8 mouse cellular contexts compared by ENCODE assay signal in genomic region chr2:119675831-119676230, GRCm38 (mm10). TPM values are rescaled to one million over a fixed set of nuclear protein-coding genes. Genes with fewer than 3 reads are reported as not detected.
DNase-seq lines count a peak whose midpoint lies in the region; ATAC-seq lines count a peak whose summit lies in the region.

No protein-coding gene starts in this region.

- peaks cover 15% of the 10 kb centered on the region for H3K4me1 ChIP-seq in heart, embryonic 10.5 days
- peaks cover 24% of the 10 kb centered on the region for H3K4me1 ChIP-seq in forebrain, embryonic 13.5 days
- H3K4me1 ChIP-seq in liver, embryonic 16.5 days (ENCODE audit: control insufficient read depth, low read depth, low read length): peaks cover 4% of the 10 kb centered on the region; the same call in 1 of the 2 replicates

- intact Hi-C loops in heart, postnatal 36 days (cut with DNase I): no loop called here

- H3K36me3 ChIP-seq in heart, embryonic 10.5 days: peaks cover 3% of the 10 kb centered on the region
- 0 out of 2 replicates have a peak, but pooled peaks cover 3% of the 10 kb centered on the region for H3K36me3 ChIP-seq in forebrain, embryonic 13.5 days (ENCODE audit: poor library complexity, severe bottlenecking)
- H3K36me3 ChIP-seq in liver, embryonic 16.5 days (ENCODE audit: control insufficient read depth, insufficient read depth): peaks cover 2% of the 10 kb centered on the region; the same call in 1 of the 2 replicates

- no peaks in the 10 kb centered on the region for H3K9me3 ChIP-seq in heart, embryonic 10.5 days
- H3K9me3 ChIP-seq in forebrain, embryonic 13.5 days (replicated peaks): no peaks in the 10 kb centered on the region
- H3K9me3 ChIP-seq in liver, embryonic 16.5 days (replicated peaks; ENCODE audit: control insufficient read depth, low read length): no peaks in the 10 kb centered on the region

- peak overlapping the region; percentile 99 for H3K9ac ChIP-seq in forebrain, embryonic 13.5 days
- H3K9ac ChIP-seq in liver, embryonic 16.5 days (ENCODE audit: low read depth, low read length): peak overlapping the region; percentile 94

- no peaks in the 10 kb centered on the region for H3K27me3 ChIP-seq in heart, embryonic 10.5 days (ENCODE audit: insufficient read depth, poor library complexity, severe bottlenecking)
- peaks cover 10% of the 10 kb centered on the region; the same call in 1 of the 2 replicates for H3K27me3 ChIP-seq in forebrain, embryonic 13.5 days
- H3K27me3 ChIP-seq in liver, embryonic 16.5 days (ENCODE audit: control insufficient read depth, insufficient read depth, low read depth, low read length): no peaks in the 10 kb centered on the region

- H3K4me2 ChIP-seq in forebrain, embryonic 13.5 days: peak overlapping the region; percentile 84
- peak overlapping the region; percentile 67 for H3K4me2 ChIP-seq in liver, embryonic 16.5 days (ENCODE audit: low read depth, low read length)

- peak overlapping the region; percentile 86 for H3K4me3 ChIP-seq in heart, embryonic 10.5 days
- H3K4me3 ChIP-seq in forebrain, embryonic 13.5 days: peak overlapping the region; percentile 99
- peak overlapping the region; percentile 97 for H3K4me3 ChIP-seq in liver, embryonic 16.5 days (ENCODE audit: low read depth, low read length)

- no peak for DNase-seq in heart, embryonic 10.5 days (ENCODE audit: low spot score)
- no peak for DNase-seq in heart, postnatal 36 days
- peak; percentile 60 for DNase-seq in CD4-positive helper T cell, adult 2 months (ENCODE audit: low read depth, low spot score)
- DNase-seq in layer of hippocampus, postnatal 10 days (ENCODE audit: low spot score in 2 of 2): no peak
- DNase-seq in adrenal gland, adult (ENCODE audit: inconsistent age in 2 of 2, low spot score in 1 of 2): no peak
- no peak for DNase-seq in adrenal gland, postnatal 36 days

- peak overlapping the region; percentile 90 for H3K27ac ChIP-seq in heart, embryonic 10.5 days
- no peak overlapping the region for H3K27ac ChIP-seq in forebrain, embryonic 13.5 days
- peak overlapping the region; percentile 84 for H3K27ac ChIP-seq in liver, embryonic 16.5 days (ENCODE audit: low read length)

- 8% methylated on average over 5 of the region's 5 CpGs for WGBS in heart, embryonic 10.5 days
- 3% methylated on average over 5 of the region's 5 CpGs for WGBS in forebrain, embryonic 13.5 days
- WGBS in liver, embryonic 16.5 days (ENCODE audit: insufficient replicate concordance): 2% methylated on average over 5 of the region's 5 CpGs

- ATAC-seq in forebrain, embryonic 13.5 days: no peak
- ATAC-seq in liver, embryonic 16.5 days (ENCODE audit: low read depth): no peak

RNA-seq across cellular contexts. Expression of gene Rtf1, which starts 1.0 kb away (rescaled TPM):
- polyA plus RNA-seq in heart, embryonic 10.5 days (2016; fragmentation: Nextera tagmentation; extraction: Ambion mirVana): 26.4 and 37.4 TPM in 2 replicates
- 10 to 100 TPM; 22.9 to 24.0 TPM for total RNA-seq in heart, postnatal 36 days (2021)
- 63.4 and 81.4 TPM in 2 replicates for polyA plus RNA-seq in forebrain, embryonic 13.5 days (2015; fragmentation: Nextera tagmentation; extraction: Ambion mirVana)
- 10.6 and 13.2 TPM in 2 replicates for polyA plus RNA-seq in liver, embryonic 16.5 days (2015; fragmentation: Nextera tagmentation; extraction: Ambion mirVana)
- 10 to 100 TPM; 58.0 to 63.0 TPM for total RNA-seq in layer of hippocampus, postnatal 10 days (2021)
- total RNA-seq in adrenal gland, postnatal 36 days (2021): 10 to 100 TPM; 25.3 to 26.5 TPM

RNA-seq across cellular contexts. Expression of gene Ndufaf1, which starts 13.2 kb away (rescaled TPM):
- 58.3 and 65.4 TPM in 2 replicates for polyA plus RNA-seq in heart, embryonic 10.5 days (2016; fragmentation: Nextera tagmentation; extraction: Ambion mirVana)
- total RNA-seq in heart, postnatal 36 days (2021): 10 to 100 TPM; 58.3 to 70.4 TPM
- polyA plus RNA-seq in forebrain, embryonic 13.5 days (2015; fragmentation: Nextera tagmentation; extraction: Ambion mirVana): 38.3 and 43.2 TPM in 2 replicates
- polyA plus RNA-seq in liver, embryonic 16.5 days (2015; fragmentation: Nextera tagmentation; extraction: Ambion mirVana): 28.2 and 29.5 TPM in 2 replicates
- 10 to 100 TPM; 27.0 to 27.8 TPM for total RNA-seq in layer of hippocampus, postnatal 10 days (2021)
- total RNA-seq in adrenal gland, postnatal 36 days (2021): 10 to 100 TPM; 42.1 to 44.6 TPM

RNA-seq across cellular contexts. Expression of gene Oip5, which starts 57.6 kb away (rescaled TPM):
- polyA plus RNA-seq in heart, embryonic 10.5 days (2016; fragmentation: Nextera tagmentation; extraction: Ambion mirVana): 30.1 and 30.8 TPM in 2 replicates
- total RNA-seq in heart, postnatal 36 days (2021): under 1 TPM; 0.24 to 0.56 TPM
- 26.3 and 27.6 TPM in 2 replicates for polyA plus RNA-seq in forebrain, embryonic 13.5 days (2015; fragmentation: Nextera tagmentation; extraction: Ambion mirVana)
- polyA plus RNA-seq in liver, embryonic 16.5 days (2015; fragmentation: Nextera tagmentation; extraction: Ambion mirVana): 36.1 and 41.4 TPM in 2 replicates
- 1 to 10 TPM; 3.6 to 4.8 TPM for total RNA-seq in layer of hippocampus, postnatal 10 days (2021)
- total RNA-seq in adrenal gland, postnatal 36 days (2021): 1 to 10 TPM; 2.0 to 2.6 TPM

RNA-seq across cellular contexts. Expression of gene Nusap1, which starts 57.7 kb away (rescaled TPM):
- polyA plus RNA-seq in heart, embryonic 10.5 days (2016; fragmentation: Nextera tagmentation; extraction: Ambion mirVana): 52.0 and 56.7 TPM in 2 replicates
- 1 to 10 TPM; 1.7 TPM for total RNA-seq in heart, postnatal 36 days (2021)
- 80.5 and 82.5 TPM in 2 replicates for polyA plus RNA-seq in forebrain, embryonic 13.5 days (2015; fragmentation: Nextera tagmentation; extraction: Ambion mirVana)
- polyA plus RNA-seq in liver, embryonic 16.5 days (2015; fragmentation: Nextera tagmentation; extraction: Ambion mirVana): 101 and 110 TPM in 2 replicates
- 1 to 10 TPM; 3.5 to 3.7 TPM for total RNA-seq in layer of hippocampus, postnatal 10 days (2021)
- total RNA-seq in adrenal gland, postnatal 36 days (2021): 1 to 10 TPM; 3.5 to 4.0 TPM
